Mouse (Mus musculus) cortical plate, adult 2 months (tissue): ENCODE measurements around the gene Gpatch2.

Experiments
- CTCF ChIP-seq: fragments of 200-500 bp; IDR thresholded peaks from 2 replicates; pipeline ENCODE4 v1.5.1; 2011; ENCODE audit warnings: mild to moderate bottlenecking, control low read depth, low read length; ENCODE audit not compliant: insufficient read depth; ENCODE audit errors: extremely low read depth
- POLR2A ChIP-seq: fragments of 200-500 bp; IDR thresholded peaks from 2 replicates; pipeline ENCODE4 v1.6.1; 2011; ENCODE audit warnings: mild to moderate bottlenecking, low read length, control low read depth; ENCODE audit not compliant: insufficient read depth; ENCODE audit errors: extremely low read depth

- TF ChIP-seq POLR2A (no peak), CTCF (no peak)
Observed at GRCm38 (mm10) chr1:187377865-187378524, 162.7 kb downstream of the Gpatch2 start.
